Mouse (Mus musculus): ENCODE results near the gene Vkorc1. TPM values are rescaled to one million over a fixed set of nuclear protein-coding genes. Genes with fewer than 3 reads are reported as not detected.

The Vkorc1 gene
- polyA plus RNA-seq, 1 experiment from 2014 or later = 269 TPM

GRCm38 (mm10) chr7:127890798-127891197, 4.6 kb downstream of the Vkorc1 start, which contains the start of gene Prss53:
TSS of gene Prss53 (minus strand) at chr7:127890970.
- Histone ChIP-seq H3K4me1 (peaks cover 26% of the 10 kb centered on the region), H3K27me3 (no peaks in the 10 kb centered on the region), H3K9me3 (no peaks in the 10 kb centered on the region), H3K9ac (no peak within 1 kb of the TSS), H3K36me3 (peaks cover 72% of the 10 kb centered on the region), H3K4me3 (no peak within 1 kb of the TSS), H3K4me2 (no peak within 1 kb of the TSS), H3K27ac (peak within 1 kb of the TSS; percentile 3; the same call in 1 of the 2 replicates)
- ATAC-seq (ENCODE audit: insufficient number of reproducible peaks, low FRiP score, low TSS enrichment, low read depth) = no peak
- 20% methylated on average over 4 of the region's 4 CpGs for WGBS

- H3K36me3 ChIP-seq = peaks cover 91% of the 10 kb centered on the region
Measured at GRCm38 (mm10) chr7:127888821-127889220, 6.6 kb downstream of the Vkorc1 start.

GRCm38 (mm10) chr7:127887781-127888180, 7.6 kb downstream of the Vkorc1 start:
- WGBS = 66% methylated on average over 3 of the region's 3 CpGs
- Histone ChIP-seq H3K4me2 (no peak overlapping the region), H3K9ac (no peak overlapping the region), H3K36me3 (peaks cover 97% of the 10 kb centered on the region), H3K9me3 (no peaks in the 10 kb centered on the region), H3K4me1 (peaks cover 36% of the 10 kb centered on the region), H3K4me3 (no peak overlapping the region), H3K27ac (no peak overlapping the region), H3K27me3 (no peaks in the 10 kb centered on the region)
- no peak for ATAC-seq (ENCODE audit: insufficient number of reproducible peaks, low FRiP score, low TSS enrichment, low read depth)

More at GRCm38 (mm10) chr7:127888821-127889220, 6.6 kb downstream of the Vkorc1 start:
- peaks cover 28% of the 10 kb centered on the region for H3K4me1 ChIP-seq
- H3K9me3 ChIP-seq = no peaks in the 10 kb centered on the region
- no peak overlapping the region for H3K4me2 ChIP-seq
- H3K27me3 ChIP-seq = no peaks in the 10 kb centered on the region
- H3K9ac ChIP-seq = no peak overlapping the region
- ATAC-seq (ENCODE audit: insufficient number of reproducible peaks, low FRiP score, low TSS enrichment, low read depth) = no peak
- 62% methylated on average over 3 of the region's 3 CpGs for WGBS
- H3K27ac ChIP-seq = no peak overlapping the region
- H3K4me3 ChIP-seq = no peak overlapping the region

GRCm38 (mm10) chr7:127887191-127887590, 8.2 kb downstream of the Vkorc1 start:
- H3K4me2 ChIP-seq = no peak overlapping the region
- H3K36me3 ChIP-seq = peaks cover 97% of the 10 kb centered on the region
- no peak for ATAC-seq (ENCODE audit: insufficient number of reproducible peaks, low FRiP score, low TSS enrichment, low read depth)
- no peak overlapping the region for H3K9ac ChIP-seq
- H3K27ac ChIP-seq = no peak overlapping the region
- H3K4me3 ChIP-seq = no peak overlapping the region
- H3K4me1 ChIP-seq = peaks cover 36% of the 10 kb centered on the region
- no peaks in the 10 kb centered on the region for H3K9me3 ChIP-seq
- WGBS = 85% methylated on average over 8 of the region's 8 CpGs
- no peaks in the 10 kb centered on the region for H3K27me3 ChIP-seq

GRCm38 (mm10) chr7:127886551-127886950, 8.9 kb downstream of the Vkorc1 start:
- no peak overlapping the region for H3K4me2 ChIP-seq
- ATAC-seq (ENCODE audit: insufficient number of reproducible peaks, low FRiP score, low TSS enrichment, low read depth) = no peak
- peaks cover 36% of the 10 kb centered on the region for H3K4me1 ChIP-seq
- no peak overlapping the region for H3K9ac ChIP-seq
- H3K27ac ChIP-seq = no peak overlapping the region
- peaks cover 97% of the 10 kb centered on the region for H3K36me3 ChIP-seq
- H3K27me3 ChIP-seq = no peaks in the 10 kb centered on the region
- H3K9me3 ChIP-seq = no peaks in the 10 kb centered on the region
- H3K4me3 ChIP-seq = no peak overlapping the region
- WGBS = 85% methylated on average over 6 of the region's 6 CpGs

- H3K4me3 ChIP-seq = no peak overlapping the region
- H3K4me2 ChIP-seq = no peak overlapping the region
- peaks cover 36% of the 10 kb centered on the region for H3K4me1 ChIP-seq
- H3K36me3 ChIP-seq = peaks cover 97% of the 10 kb centered on the region
- no peaks in the 10 kb centered on the region for H3K27me3 ChIP-seq
- WGBS = 53% methylated on average over 6 of the region's 6 CpGs
- H3K9ac ChIP-seq = no peak overlapping the region
- no peak overlapping the region for H3K27ac ChIP-seq
- ATAC-seq (ENCODE audit: insufficient number of reproducible peaks, low FRiP score, low TSS enrichment, low read depth) = no peak
- no peaks in the 10 kb centered on the region for H3K9me3 ChIP-seq
Measured at GRCm38 (mm10) chr7:127885951-127886350, 9.5 kb downstream of the Vkorc1 start.

GRCm38 (mm10) chr7:127880431-127880830, 15.0 kb downstream of the Vkorc1 start:
- no peak overlapping the region for H3K4me3 ChIP-seq
- H3K9ac ChIP-seq = no peak overlapping the region
- H3K4me2 ChIP-seq = no peak overlapping the region
- H3K27ac ChIP-seq = no peak overlapping the region
- no peaks in the 10 kb centered on the region for H3K9me3 ChIP-seq
- H3K27me3 ChIP-seq = no peaks in the 10 kb centered on the region
- H3K4me1 ChIP-seq = peaks cover 28% of the 10 kb centered on the region
- H3K36me3 ChIP-seq = peaks cover 71% of the 10 kb centered on the region
- 87% methylated on average over 12 of the region's 12 CpGs for WGBS
- no peak for ATAC-seq (ENCODE audit: insufficient number of reproducible peaks, low FRiP score, low TSS enrichment, low read depth)

GRCm38 (mm10) chr7:127879301-127879700, 16.1 kb downstream of the Vkorc1 start:
- no peak overlapping the region for H3K4me3 ChIP-seq
- peaks cover 29% of the 10 kb centered on the region for H3K4me1 ChIP-seq
- no peaks in the 10 kb centered on the region for H3K9me3 ChIP-seq
- H3K9ac ChIP-seq = no peak overlapping the region
- H3K4me2 ChIP-seq = no peak overlapping the region
- WGBS = 94% methylated on average over 9 of the region's 9 CpGs
- H3K27me3 ChIP-seq = no peaks in the 10 kb centered on the region
- peaks cover 61% of the 10 kb centered on the region for H3K36me3 ChIP-seq
- no peak for ATAC-seq (ENCODE audit: insufficient number of reproducible peaks, low FRiP score, low TSS enrichment, low read depth)
- no peak overlapping the region for H3K27ac ChIP-seq

- Histone ChIP-seq H3K27me3 (no peaks in the 10 kb centered on the region), H3K4me3 (peak within 1 kb of the TSS; percentile 97), H3K4me2 (peak within 1 kb of the TSS; percentile 76), H3K4me1 (peaks cover 19% of the 10 kb centered on the region), H3K27ac (peak within 1 kb of the TSS; percentile 99), H3K9ac (peak within 1 kb of the TSS; percentile 96), H3K9me3 (no peaks in the 10 kb centered on the region), H3K36me3 (peaks cover 35% of the 10 kb centered on the region)
- under 1% methylated on average over 60 of the region's 60 CpGs for WGBS
- ATAC-seq (ENCODE audit: insufficient number of reproducible peaks, low FRiP score, low TSS enrichment, low read depth) = peak; percentile 69
Measured at GRCm38 (mm10) chr7:127876467-127877348, 18.7 kb downstream of the Vkorc1 start, which contains the start of gene Zfp668. TSS of gene Zfp668 (minus strand) at chr7:127876828.

GRCm38 (mm10) chr7:127876041-127876466, 19.4 kb downstream of the Vkorc1 start, which contains the start of gene Zfp646:
TSS of gene Zfp646 (plus strand) at chr7:127876221.
- Histone ChIP-seq H3K4me1 (peaks cover 19% of the 10 kb centered on the region), H3K36me3 (peaks cover 32% of the 10 kb centered on the region), H3K4me2 (peak within 1 kb of the TSS; percentile 76), H3K9ac (peak within 1 kb of the TSS; percentile 96), H3K27ac (peak within 1 kb of the TSS; percentile 99), H3K27me3 (no peaks in the 10 kb centered on the region), H3K4me3 (peak within 1 kb of the TSS; percentile 97), H3K9me3 (no peaks in the 10 kb centered on the region)
- under 1% methylated on average over 41 of the region's 41 CpGs for WGBS
- ATAC-seq (ENCODE audit: insufficient number of reproducible peaks, low FRiP score, low TSS enrichment, low read depth) = peak; percentile 91

- peak; percentile 94 for ATAC-seq (ENCODE audit: insufficient number of reproducible peaks, low FRiP score, low TSS enrichment, low read depth)
- WGBS = under 1% methylated on average over 42 of the region's 43 CpGs
- H3K27me3 ChIP-seq = no peaks in the 10 kb centered on the region
- no peaks in the 10 kb centered on the region for H3K9me3 ChIP-seq
- H3K9ac ChIP-seq = peak overlapping the region; percentile 96
- peaks cover 28% of the 10 kb centered on the region for H3K36me3 ChIP-seq
- H3K27ac ChIP-seq = peak overlapping the region; percentile 99
- peaks cover 19% of the 10 kb centered on the region for H3K4me1 ChIP-seq
- H3K4me3 ChIP-seq = peak overlapping the region; percentile 97
- peak overlapping the region; percentile 76 for H3K4me2 ChIP-seq
Measured at GRCm38 (mm10) chr7:127875627-127876001, 19.8 kb downstream of the Vkorc1 start.

All from limb, embryonic 15.5 days (tissue).